Mouse (Mus musculus) cerebral cortex, adult 2 months (tissue): ENCODE results near the gene Olfr1440.

Experiments
- WGBS: fragments of 180-500 bp; shearing (Covaris S2); methylation state at CpG from one replicate; pipeline ENCODE4 v1.1.7; 2018; 5-methylcytosine and 5-hydroxymethylcytosine counted together

The Olfr1440 gene

DNA sequence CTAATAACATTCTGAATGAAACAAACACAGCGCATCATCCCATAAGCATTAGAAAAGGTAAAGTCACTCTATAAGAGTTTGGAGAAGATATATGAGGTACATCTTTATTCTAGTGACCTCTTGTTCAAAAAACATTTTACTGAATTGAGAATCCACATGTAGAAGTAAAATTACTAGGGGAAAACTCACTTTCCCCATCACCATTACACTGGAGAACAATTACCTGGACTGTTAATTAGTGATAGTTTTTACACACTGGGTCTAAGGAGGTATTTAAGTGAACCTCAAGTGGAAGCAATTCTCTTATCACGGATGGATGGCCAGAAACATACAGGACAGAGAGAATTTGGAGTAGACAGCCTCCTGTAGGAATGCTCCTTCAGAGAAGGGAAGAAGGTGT, at the start of gene Olfr1440:
Gene Olfr1440 (plus strand): TSS at position 301 of the 400 bp plus-strand sequence.
- 86% methylated on average over 2 of the region's 2 CpGs for WGBS

DNA sequence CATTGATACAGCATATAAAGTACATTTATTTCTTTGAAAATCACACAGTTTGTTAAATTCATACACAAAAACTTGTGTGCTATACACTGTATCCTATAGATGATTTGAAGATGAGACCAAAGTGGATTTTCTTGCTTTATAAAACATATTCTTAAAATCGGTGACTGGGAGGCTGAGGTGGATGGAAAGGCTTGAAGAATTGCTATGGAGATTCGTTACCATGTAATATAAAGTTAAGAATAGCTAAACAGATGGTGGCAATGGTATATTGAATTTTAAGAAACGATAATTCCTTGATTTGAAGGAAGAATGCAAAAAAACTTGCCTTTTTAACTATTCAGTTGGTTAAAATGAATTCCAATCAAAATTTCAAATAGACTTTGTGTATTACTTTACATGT, 14.1 kb upstream of the Olfr1440 start:
- 38% methylated on average over 3 of the region's 3 CpGs for WGBS

DNA sequence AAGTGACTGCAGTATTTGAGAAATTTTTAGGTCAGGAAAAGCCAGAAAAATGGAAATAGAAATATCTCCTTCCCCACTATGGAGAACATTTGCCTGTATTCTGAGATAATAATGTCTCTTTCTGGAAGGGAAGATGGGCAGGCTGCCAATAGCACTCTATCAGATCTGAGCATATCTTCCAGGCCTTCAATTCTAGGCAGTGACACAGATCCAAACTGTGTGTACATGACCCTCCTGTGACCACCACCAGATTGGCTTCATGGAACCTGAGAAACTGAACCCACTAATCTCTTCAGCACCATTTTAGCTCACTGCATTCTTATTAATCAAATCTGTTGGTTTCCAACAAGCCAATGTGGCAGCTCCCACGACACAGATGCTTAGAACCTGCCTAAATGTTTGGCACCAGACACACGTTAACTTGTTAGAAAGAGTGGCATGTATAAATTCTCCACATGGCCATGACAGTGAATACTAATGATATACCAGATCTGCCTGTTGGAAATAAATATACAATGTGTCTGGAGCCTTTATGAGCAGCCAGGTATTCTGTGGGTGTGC, 12.5 kb upstream of the Olfr1440 start:
- 25% methylated on average over 2 of the region's 2 CpGs for WGBS

DNA sequence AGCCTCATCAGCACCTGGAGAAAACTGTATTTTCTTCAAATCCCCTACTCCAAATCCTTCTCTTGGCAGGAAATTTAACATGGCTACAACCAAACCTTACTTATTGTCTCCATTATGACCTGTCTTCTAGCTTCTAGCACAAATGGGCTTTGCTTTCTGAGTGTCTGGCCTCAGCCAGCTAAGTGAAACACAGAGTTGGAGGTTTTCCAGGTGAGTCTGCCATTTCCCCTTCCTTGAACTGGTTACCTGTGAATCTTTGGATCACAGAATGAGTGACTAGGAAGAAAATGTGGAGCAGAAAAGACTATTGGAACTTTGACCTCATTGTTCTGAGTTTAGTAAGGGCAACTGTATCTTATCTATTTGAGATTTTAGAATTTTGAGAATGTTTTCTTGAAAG, 30.3 kb downstream of the Olfr1440 start, which contains the start of gene Olfr1441:
Gene Olfr1441 (plus strand): TSS at position 73 of the 400 bp plus-strand sequence.

DNA sequence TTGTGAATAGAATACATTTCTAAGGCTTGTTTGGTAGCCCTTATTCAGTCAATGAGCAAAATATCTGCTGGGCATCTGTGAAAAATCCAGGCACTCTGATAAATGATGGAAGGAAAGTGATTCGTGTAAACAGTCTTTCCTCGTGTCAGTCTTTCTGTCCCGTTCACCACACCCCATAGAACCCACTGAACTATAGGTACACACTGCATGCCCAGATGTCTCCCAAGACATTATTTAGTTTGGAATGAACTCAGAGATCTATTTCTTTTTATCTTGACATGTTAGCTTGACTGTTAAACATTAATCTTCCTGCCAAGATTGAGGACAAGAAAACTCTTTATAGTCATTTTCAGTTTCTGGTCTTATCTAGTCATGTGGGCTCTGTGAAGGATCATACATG, 31.2 kb downstream of the Olfr1440 start:
- WGBS = 88% methylated on average over 3 of the region's 3 CpGs

DNA sequence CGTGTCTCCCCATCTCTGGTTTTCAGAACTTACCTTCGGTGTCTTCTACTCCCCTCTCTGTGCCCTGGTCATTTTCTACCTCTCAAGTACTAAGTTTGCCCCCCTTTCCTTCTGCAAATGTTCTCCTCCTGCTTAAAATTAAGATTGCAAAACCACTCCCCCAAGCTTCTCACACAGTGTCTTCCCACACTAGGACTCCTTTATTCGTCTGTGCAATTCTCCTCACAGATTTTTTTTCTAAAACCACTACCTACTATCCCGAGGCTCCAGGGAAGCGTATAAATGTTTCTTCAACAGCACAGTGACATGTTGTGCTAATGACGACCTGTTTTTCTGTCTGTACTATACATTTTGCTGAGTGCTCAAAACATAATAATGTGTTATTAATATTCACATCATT, 33.5 kb downstream of the Olfr1440 start:
- 53% methylated on average over 6 of the region's 6 CpGs for WGBS

DNA sequence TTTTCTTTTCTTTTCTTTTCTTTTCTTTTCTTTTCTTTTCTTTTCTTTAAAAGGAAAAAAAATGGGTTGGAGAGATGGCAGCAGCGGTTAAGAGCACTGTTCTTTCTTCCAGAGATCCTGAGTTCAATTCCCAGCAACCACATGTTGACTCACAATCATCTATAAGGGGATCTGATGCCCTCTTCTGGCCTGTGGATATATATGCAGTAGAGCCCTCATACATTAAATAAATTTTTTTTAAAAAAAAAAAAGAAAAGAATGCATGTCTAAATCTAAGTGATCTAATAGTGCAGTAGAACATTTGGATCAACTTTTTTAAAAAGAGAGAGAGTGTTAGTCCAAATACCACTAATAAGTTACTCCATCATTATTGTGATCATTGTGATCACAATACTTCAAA, 34.6 kb downstream of the Olfr1440 start:
- 85% methylated on average over 1 of the region's 1 CpGs for WGBS

DNA sequence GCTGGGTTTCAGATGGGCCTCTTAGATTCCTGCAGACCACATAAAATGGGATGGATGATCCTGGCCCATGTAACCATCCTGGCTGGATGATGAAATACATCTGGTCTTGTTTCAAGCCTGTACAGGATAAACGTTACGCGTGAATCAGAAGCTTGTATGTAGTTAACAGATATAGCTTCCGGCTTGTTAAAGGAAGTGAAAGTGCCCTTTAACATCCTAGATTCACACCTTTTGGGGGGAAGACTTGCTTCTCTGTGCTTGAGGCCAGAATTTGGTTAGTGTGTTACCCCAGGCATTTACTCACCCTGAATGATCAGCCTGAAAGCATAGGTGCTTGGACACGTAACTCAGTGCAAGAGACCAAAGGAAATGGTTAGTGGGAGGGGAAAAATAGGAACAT, 40.0 kb downstream of the Olfr1440 start:
- WGBS = 91% methylated on average over 5 of the region's 5 CpGs

DNA sequence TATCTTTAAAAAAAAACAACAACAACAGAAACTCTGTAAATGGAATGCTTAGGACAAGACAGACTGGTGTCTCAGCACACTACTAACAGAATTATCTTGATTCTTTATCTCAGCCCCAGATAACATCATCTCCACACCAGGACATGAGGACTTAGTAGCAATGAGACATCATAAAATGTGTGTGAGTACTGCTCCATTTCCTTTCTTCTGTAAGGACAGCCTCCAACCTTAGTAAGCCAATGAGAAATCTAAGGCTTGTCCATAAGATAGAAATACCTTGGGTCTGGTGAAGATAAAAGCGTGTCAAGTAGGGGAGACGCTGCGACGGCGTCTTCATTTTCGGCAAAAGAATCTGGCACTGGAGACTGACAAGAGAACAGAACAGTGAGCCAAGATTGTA, 40.5 kb downstream of the Olfr1440 start, which contains the start of gene Pfpl:
Gene Pfpl (plus strand): TSS at position 301 of the 400 bp plus-strand sequence.
- WGBS = 89% methylated on average over 6 of the region's 6 CpGs

DNA sequence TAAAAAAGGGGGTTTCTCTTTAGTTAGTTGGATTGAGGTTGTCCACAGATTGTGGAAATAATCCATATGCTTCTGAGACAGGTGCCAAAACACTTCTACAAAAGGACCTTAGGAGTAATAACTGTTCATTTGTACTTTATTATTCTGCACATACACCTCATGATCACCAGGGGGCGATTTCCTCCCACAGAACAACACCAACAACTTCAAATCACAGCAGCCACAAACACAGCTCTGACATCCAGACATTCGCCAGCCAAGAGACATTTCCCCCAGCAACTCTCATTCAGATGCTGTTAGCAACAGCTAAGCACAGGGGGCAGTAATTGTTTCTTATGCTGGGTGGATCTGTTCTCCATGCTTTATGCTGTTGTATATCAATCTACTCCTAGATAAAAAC, 46.0 kb downstream of the Olfr1440 start:
- WGBS = 15% methylated on average over 2 of the region's 2 CpGs

DNA sequence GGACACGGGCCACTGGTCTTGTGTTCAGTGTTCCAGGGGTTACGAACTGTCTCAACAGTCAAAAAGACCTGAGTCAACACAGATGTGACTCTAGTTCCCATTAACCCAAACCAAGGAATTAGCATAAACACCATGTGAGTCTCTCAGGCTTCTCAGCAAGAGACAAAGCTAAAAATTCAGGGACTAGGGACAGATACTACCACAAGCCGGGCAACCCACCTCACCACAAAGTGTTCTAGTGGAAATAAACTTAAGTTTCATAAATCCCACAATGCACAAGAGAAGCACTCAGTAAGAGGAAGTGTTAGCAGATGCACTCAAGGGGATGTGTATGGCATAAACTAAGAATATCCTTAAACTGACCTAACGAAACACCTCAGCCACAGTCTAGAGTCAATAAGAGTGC, 47.9 kb downstream of the Olfr1440 start:
- WGBS = 78% methylated on average over 4 of the region's 4 CpGs

DNA sequence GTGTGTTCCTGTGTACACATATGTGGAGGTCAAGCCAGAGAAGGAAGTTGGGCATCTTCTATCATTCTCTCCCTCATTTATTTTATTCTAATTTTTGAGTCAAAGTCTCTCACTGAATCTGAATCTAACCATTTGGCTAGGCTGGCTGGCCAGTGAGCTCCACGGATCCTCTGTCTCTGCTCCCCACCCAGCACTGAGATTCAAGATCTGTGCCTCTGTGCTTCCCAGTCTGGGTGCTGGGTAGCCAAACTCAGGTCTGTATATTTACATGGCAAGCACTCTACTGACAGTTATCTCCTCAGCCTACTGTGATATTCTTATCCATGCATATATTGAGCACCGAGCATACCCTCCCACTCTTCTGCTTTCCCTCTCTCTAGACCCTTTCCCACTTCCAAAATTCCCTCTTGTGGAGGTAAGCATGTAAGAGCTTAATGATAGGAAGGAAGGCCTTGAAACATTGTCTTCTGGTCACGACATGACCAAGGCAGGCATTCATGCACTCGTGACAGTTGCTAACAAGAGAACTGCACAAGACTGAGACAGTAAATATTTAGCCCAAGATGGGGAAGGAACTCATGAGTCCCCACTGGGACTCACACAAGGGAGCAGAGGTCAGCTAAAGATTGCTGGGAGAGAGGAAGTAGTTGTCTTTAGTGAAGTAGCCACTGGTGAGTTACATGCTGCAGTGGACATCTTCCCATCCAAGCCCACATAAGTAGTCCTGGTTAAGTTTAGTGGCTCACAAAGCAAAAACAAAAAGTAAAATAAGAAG, 48.9 kb downstream of the Olfr1440 start:
- WGBS = 62% methylated on average over 4 of the region's 4 CpGs

DNA sequence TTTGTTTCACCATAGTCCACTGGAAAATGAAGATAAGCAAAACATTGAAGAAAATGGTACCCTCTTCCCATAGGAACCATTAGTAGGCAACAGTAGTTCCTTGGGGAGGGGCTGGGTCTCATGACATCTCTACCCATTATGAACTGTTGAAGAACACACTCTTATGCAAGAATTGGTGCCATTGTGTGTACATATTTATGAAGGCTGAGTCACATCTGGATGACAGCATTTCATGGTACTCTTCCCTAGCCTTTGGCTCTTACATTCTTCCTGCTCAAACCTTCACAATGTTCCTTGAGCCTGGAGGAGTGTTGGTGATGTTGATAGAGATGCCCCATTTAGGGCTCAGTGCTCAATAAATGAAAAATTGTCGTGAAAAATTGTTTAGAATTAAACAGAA, 52.5 kb downstream of the Olfr1440 start:
- WGBS = 60% methylated on average over 1 of the region's 1 CpGs

DNA sequence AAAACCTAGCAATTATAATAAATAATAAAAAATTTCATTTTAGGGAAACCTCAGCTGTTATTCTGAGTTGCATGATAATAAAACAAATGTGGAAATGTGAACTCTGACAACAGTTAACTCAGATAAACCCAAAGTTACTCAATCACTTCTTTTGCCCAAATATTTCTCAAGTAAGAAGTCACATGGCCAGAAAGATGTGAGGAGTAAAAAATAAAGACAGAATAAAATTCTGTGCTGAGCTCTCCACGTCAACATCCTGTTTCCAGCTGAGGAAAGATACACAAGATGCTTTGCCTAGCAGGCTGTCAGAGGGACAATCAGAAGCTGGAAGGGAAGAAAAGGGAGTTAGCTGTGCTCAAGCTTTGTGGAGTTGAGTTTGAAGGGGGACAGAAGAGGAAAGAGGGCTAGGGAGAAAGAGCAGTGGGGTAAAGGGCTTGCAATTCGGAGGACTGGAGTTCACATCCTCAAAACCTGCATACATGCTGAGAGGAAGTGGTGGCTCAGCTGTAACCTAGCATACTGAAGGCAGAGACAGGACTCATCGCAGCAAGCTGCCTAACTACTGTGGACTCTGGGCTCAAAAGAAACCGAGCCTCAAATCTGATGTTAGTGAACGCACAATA, 53.1 kb downstream of the Olfr1440 start:
- WGBS = 57% methylated on average over 5 of the region's 5 CpGs

DNA sequence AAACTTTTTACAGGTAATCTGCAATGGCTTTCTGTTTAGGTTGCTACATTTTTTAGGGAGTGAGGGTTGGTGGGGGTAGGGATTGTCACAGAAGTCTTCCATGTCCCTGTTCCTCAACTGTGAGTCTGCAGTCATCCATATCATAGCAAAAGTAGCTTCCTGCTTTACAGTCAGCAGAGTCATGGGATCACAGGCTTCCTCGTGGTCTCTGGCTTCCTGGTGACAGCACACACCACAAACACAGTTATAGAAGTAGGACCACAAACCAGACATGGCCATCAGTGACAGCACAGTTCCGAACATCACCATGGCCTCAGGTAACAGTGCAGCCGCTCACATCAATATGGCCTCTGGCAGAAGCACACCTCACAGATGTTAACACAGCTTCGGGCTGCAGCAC, 55.5 kb downstream of the Olfr1440 start:
- WGBS = 74% methylated on average over 4 of the region's 4 CpGs

DNA sequence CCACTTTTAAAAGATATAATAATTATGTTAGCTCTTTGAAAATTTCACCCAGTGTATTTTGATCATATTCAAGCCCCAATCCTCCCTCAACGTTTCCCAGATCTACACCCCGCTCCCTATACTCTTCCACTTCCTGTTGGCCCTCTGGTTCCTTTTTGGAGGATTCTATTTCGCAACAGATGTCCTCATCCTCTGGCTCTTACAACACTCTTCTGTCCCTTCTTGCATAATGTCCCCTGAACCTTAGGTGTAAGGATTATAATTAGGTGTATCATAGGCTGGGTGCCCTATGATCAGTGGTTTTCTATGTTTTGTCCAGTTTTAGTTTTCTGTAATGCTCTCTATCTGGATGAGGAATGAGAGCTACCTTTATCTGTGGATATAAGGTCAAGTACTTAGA, 57.9 kb downstream of the Olfr1440 start:
- WGBS = 76% methylated on average over 3 of the region's 3 CpGs
